Mouse (Mus musculus) hindbrain, embryonic 11.5 days (tissue): Measurements from ENCODE around the gene Elf1. TPM values are rescaled to one million over a fixed set of nuclear protein-coding genes. Genes with fewer than 3 reads are reported as not detected.

Source experiments
- polyA plus RNA-seq: library from polyadenylated mRNA; unstranded; fragments of >200 nt; fragmentation: Nextera tagmentation; extraction: Ambion mirVana; gene quantifications from 2 replicates; pipeline ENCODE4 v1.2.1, GENCODE M21; 2014

Gene Elf1
- polyA plus RNA-seq, 1 experiment from 2014 or later: 9.4 TPM

Other genes starting within 250 kb of the Elf1 start
- not detected in 2 replicates for gene Zfp957, start 233.8 kb upstream of the Elf1 start, polyA plus RNA-seq
- gene Rgcc, start 179.5 kb upstream of the Elf1 start, polyA plus RNA-seq: 33.0 and 41.9 TPM in 2 replicates
- 37.0 and 39.5 TPM in 2 replicates for gene Naa16, start 90.4 kb upstream of the Elf1 start, polyA plus RNA-seq
- gene Mtrf1, start 83.4 kb upstream of the Elf1 start, polyA plus RNA-seq: 12.6 and 12.8 TPM in 2 replicates
- 17.6 and 20.4 TPM in 2 replicates for gene Kbtbd7, start 54.7 kb upstream of the Elf1 start, polyA plus RNA-seq
- 5.0 and 5.5 TPM in 2 replicates for gene Kbtbd6, start 29.4 kb upstream of the Elf1 start, polyA plus RNA-seq
- 59.1 and 61.3 TPM in 2 replicates for gene Wbp4, start 326 bp downstream of the Elf1 start, polyA plus RNA-seq
- 165 and 166 TPM in 2 replicates for gene Sugt1, start 106.5 kb downstream of the Elf1 start, polyA plus RNA-seq
- 20.0 and 20.9 TPM in 2 replicates for gene Cnmd, start 181.0 kb downstream of the Elf1 start, polyA plus RNA-seq